Mouse (Mus musculus) adrenal gland, postnatal 4 days (tissue): Measurements from ENCODE around the gene Map4k2. TPM values are rescaled to one million over a fixed set of nuclear protein-coding genes. Genes with fewer than 3 reads are reported as not detected.

Experiments used
- DNase-seq, 2 experiments: peaks; one replicate each; pipeline ENCODE4 v3.0.0; 2021 to 2022; ENCODE audit warnings: low spot score in 2 of 2, mixed read lengths in 2 of 2
- microRNA-seq: library from miRNA; unstranded; fragments of <30 nt; microRNA quantifications from one replicate; pipeline ENCODE4 v1.2.0, GENCODE M21; 2021
- total RNA-seq, 2 experiments: library from RNA; stranded (reverse); gene quantifications; 2 replicates each; pipeline ENCODE4 v1.2.3; 2021

The Map4k2 gene
- total RNA-seq, 2 experiments from 2014 or later: 61.1 to 62.0 TPM

GRCm38 (mm10) chr19:6398447-6399284 is 57.7 kb downstream of the Map4k2 start:
- peak in 1 of 2 experiments; percentile 42 for DNase-seq

- DNase-seq: no peak
These were observed 58.6 kb downstream of the Map4k2 start, which contains the start of gene Rasgrp2 for GRCm38 (mm10) chr19:6399285-6400095. Rasgrp2 (plus strand) TSS chr19:6399340.

GRCm38 (mm10) chr19:6400096-6401086 is 59.5 kb downstream of the Map4k2 start:
- DNase-seq: no peak

- peak; percentile 59 to 69 for DNase-seq
These were observed 60.3 kb downstream of the Map4k2 start for GRCm38 (mm10) chr19:6401131-6401815.

GRCm38 (mm10) chr19:6401951-6402350 is 61.0 kb downstream of the Map4k2 start:
- no peak for DNase-seq

- no peak for DNase-seq
These were observed 62.9 kb downstream of the Map4k2 start for GRCm38 (mm10) chr19:6403869-6404268.

Small RNA genes within 50 kb of the gene (microRNA-seq; reads per million reads assigned to microRNA genes)
- gene Mir6989: not detected

Other genes with a start within 250 kb of the Map4k2 start
- under 1 TPM; 0.62 to 0.98 TPM for gene AC131692.1, start 246.7 kb upstream of the Map4k2 start, total RNA-seq
- 1 to 10 TPM in 1 of 2 experiments, under 1 TPM in 1; 0.73 to 1.1 TPM for gene Naaladl1, start 235.4 kb upstream of the Map4k2 start, total RNA-seq
- gene Sac3d1, start 222.5 kb upstream of the Map4k2 start, total RNA-seq: 10 to 100 TPM; 18.6 TPM
- 10 to 100 TPM; 27.1 to 27.7 TPM for gene Snx15, start 212.8 kb upstream of the Map4k2 start, total RNA-seq
- 1 to 10 TPM in 1 of 2 experiments, under 1 TPM in 1; 0.81 to 2.0 TPM for gene Batf2, start 200.2 kb upstream of the Map4k2 start, total RNA-seq
- gene Arl2, start 199.6 kb upstream of the Map4k2 start, total RNA-seq: 10 to 100 TPM; 64.2 to 65.1 TPM
- gene Majin, start 156.7 kb upstream of the Map4k2 start, total RNA-seq: 1 to 10 TPM; 2.1 to 3.5 TPM
- gene Gpha2, start 114.8 kb upstream of the Map4k2 start, total RNA-seq: 10 to 100 TPM; 40.5 to 50.4 TPM
- gene Ppp2r5b, start 105.3 kb upstream of the Map4k2 start, total RNA-seq: 10 to 100 TPM; 68.4 to 71.2 TPM
- gene Atg2a, start 99.5 kb upstream of the Map4k2 start, total RNA-seq: 10 to 100 TPM; 40.0 to 41.1 TPM
- gene Ehd1, start 64.4 kb upstream of the Map4k2 start, total RNA-seq: 10 to 100 TPM; 88.2 to 90.2 TPM
- gene Cdc42bpg, start 34.7 kb upstream of the Map4k2 start, total RNA-seq: 10 to 100 TPM; 18.4 to 20.6 TPM
- 10 to 100 TPM; 44.3 to 47.5 TPM for gene Men1, start 6.2 kb upstream of the Map4k2 start, total RNA-seq
- gene Sf1, start 22.6 kb downstream of the Map4k2 start, total RNA-seq: 100 to 1,000 TPM; 270 to 308 TPM
- gene Pygm, start 43.3 kb downstream of the Map4k2 start, total RNA-seq: 100 to 1,000 TPM in 1 of 2 experiments, 10 to 100 TPM in 1; 81.8 to 113 TPM
- 10 to 100 TPM; 48.5 to 55.9 TPM for gene Rasgrp2, start 58.2 kb downstream of the Map4k2 start, total RNA-seq
- 10 to 100 TPM; 17.8 to 18.3 TPM for gene Nrxn2, start 77.6 kb downstream of the Map4k2 start, total RNA-seq
- 10 to 100 TPM in 1 of 2 experiments, under 1 TPM in 1; 0.37 to 10.1 TPM for gene Slc22a12, start 201.9 kb downstream of the Map4k2 start, total RNA-seq